Mouse (Mus musculus): Measurements from ENCODE around the gene Vsnl1.

- TF ChIP-seq CTCF (conservative IDR thresholded peaks at IDR 0.05; ENCODE audit: insufficient read depth, insufficient read length, low read depth, low read length) (no peak), POLR2A (IDR thresholded peaks at IDR 0.05; ENCODE audit: low read depth, low read length) (no peak)
Observed at GRCm38 (mm10) chr12:11437907-11438447, 1.6 kb upstream of the Vsnl1 start.
